Mouse (Mus musculus) limb, embryonic 13.5 days (tissue): ENCODE measurements around the gene Ciz1. TPM values are rescaled to one million over a fixed set of nuclear protein-coding genes. Genes with fewer than 3 reads are reported as not detected.

Experiments used
- ATAC-seq: fragments of 200-750 bp; cut with Nextera tagmentation; 2 replicates; pipeline ENCODE4 v1.8.0; 2017; ENCODE audit warnings: low read depth, moderate number of reproducible peaks, moderate TSS enrichment; ENCODE audit not compliant: low FRiP score
- H3K27ac ChIP-seq: fragments of 300-500 bp; sonication (generic); 2 replicates; pipeline ENCODE4 v1.5.1; 2015; ENCODE audit warnings: inconsistent platforms, mild to moderate bottlenecking, moderate library complexity
- H3K27me3 ChIP-seq: fragments of 300-500 bp; sonication (generic); 2 replicates; pipeline ENCODE4 v1.6.1; 2015; ENCODE audit warnings: mild to moderate bottlenecking, inconsistent platforms
- H3K36me3 ChIP-seq: fragments of 300-500 bp; sonication (generic); 2 replicates; pipeline ENCODE4 v1.6.1; 2015; ENCODE audit warnings: inconsistent platforms, mild to moderate bottlenecking, moderate library complexity
- H3K4me1 ChIP-seq: fragments of 300-500 bp; sonication (generic); 2 replicates; pipeline ENCODE4 v1.6.1; 2015; ENCODE audit warnings: inconsistent platforms
- H3K4me2 ChIP-seq: fragments of 300-500 bp; sonication (generic); replicated peaks from 2 replicates; pipeline ENCODE4 v1.6.1; 2015; ENCODE audit warnings: inconsistent platforms, mild to moderate bottlenecking, moderate library complexity
- H3K4me3 ChIP-seq: fragments of 300-500 bp; sonication (generic); 2 replicates; pipeline ENCODE4 v1.5.1; 2015; ENCODE audit warnings: moderate library complexity, mild to moderate bottlenecking, inconsistent platforms
- H3K9ac ChIP-seq: fragments of 300-500 bp; sonication (generic); 2 replicates; pipeline ENCODE4 v1.6.1; 2015; ENCODE audit warnings: mild to moderate bottlenecking, inconsistent platforms
- H3K9me3 ChIP-seq: fragments of 300-500 bp; sonication (generic); 2 replicates; pipeline ENCODE4 v1.6.1; 2016; ENCODE audit warnings: inconsistent platforms
- WGBS: fragments of 180-500 bp; shearing (Covaris S2); methylation state at CpG from one replicate; pipeline ENCODE4 v1.1.7; 2015; 5-methylcytosine and 5-hydroxymethylcytosine counted together
- microRNA-seq: library from miRNA; unstranded; fragments of <30 nt; microRNA quantifications from one replicate; pipeline ENCODE4, GENCODE M21; 2016
- polyA plus RNA-seq: library from polyadenylated mRNA; unstranded; fragments of >200 nt; fragmentation: Nextera tagmentation; extraction: Ambion mirVana; gene quantifications from 2 replicates; pipeline ENCODE4 v1.2.1, GENCODE M21; 2015

Ciz1 gene
- polyA plus RNA-seq, 1 experiment from 2014 or later, result 54.9 TPM

DNA sequence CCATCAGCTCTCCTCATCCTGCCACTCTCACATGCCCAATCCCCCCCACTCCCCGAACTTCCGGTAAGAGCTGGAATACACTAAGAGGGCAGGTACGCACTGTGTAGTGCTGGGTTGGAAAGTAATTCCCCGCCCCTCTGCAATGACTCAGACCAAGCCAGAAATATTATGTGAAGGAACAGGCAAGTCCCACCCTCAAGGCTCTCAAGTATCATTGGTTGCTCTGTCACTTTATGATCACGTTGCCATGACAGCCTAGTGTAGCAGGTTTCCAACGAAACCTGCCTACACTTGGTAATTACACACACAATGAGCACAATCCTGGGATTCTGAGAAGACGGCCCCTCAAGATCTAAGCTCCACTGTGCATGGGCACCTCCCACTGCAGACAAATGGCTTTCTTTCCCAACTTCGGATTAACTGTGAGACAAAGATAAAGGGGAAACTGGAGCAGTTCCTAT, 76.2 kb downstream of the Ciz1 start:
- Histone ChIP-seq H3K4me2 (peak overlapping the region; percentile 84), H3K27me3 (no peaks in the 10 kb centered on the region), H3K4me3 (no peak overlapping the region), H3K9ac (peak overlapping the region; percentile 43; the same call in 1 of the 2 replicates), H3K4me1 (peaks cover 65% of the 10 kb centered on the region), H3K27ac (peak overlapping the region; percentile 56), H3K36me3 (no peaks in the 10 kb centered on the region), H3K9me3 (no peaks in the 10 kb centered on the region)
- WGBS, result 29% methylated on average over 8 of the region's 8 CpGs
- ATAC-seq, result peak; percentile 45; the same call in 1 of the 2 replicates

DNA sequence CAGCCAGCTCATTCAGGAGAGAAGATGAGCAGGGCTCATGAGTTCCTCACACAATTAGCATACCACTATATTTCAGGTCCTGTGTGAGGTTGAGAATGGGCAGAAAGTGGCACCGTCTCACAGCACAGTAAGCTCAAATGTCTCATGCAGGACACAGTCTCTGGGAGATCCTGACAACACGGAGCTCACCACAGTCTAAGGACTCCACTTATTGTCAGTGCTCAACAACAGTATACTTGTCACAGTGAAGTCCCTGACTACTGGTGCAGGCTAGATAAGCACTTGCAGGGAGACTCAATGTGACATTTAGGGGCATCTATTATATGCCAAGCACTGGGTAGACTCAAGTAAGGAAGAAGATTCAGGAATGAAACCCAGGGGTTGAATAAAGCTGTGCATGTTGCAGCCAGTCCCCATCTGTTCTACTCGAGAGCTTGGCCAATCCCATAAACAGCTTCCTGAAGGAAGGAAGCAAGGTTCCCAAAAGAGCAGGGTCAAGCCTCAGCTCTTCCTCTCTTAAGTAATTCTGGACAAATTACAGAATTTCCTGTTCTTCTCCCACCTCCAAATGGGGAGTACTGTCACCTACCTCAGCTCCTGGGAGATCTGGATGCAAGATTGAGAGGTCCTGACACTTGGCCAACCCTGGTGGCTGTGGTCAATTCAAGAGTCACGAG, 77.2 kb downstream of the Ciz1 start:
- WGBS, result 71% methylated on average over 4 of the region's 4 CpGs
- H3K27me3 ChIP-seq, result no peaks in the 10 kb centered on the region

More for the DNA sequence above, 77.2 kb downstream of the Ciz1 start:
- Histone ChIP-seq H3K4me2 (peak overlapping the region; percentile 84), H3K9ac (no peak overlapping the region), H3K9me3 (no peaks in the 10 kb centered on the region), H3K36me3 (no peaks in the 10 kb centered on the region; the same call in 1 of the 2 replicates), H3K4me1 (peaks cover 56% of the 10 kb centered on the region), H3K27ac (no peak overlapping the region), H3K4me3 (0 out of 2 replicates have a peak overlapping the region, but pooled peaks have one; percentile 54)
- no peak for ATAC-seq

Small RNA genes within 50 kb of the gene (microRNA-seq; reads per million reads assigned to microRNA genes)
- gene Gm23363 (0.87 reads per million), gene Mir199b (1,662 reads per million, percentile 80 among the genes with 10 or more reads in this experiment)

Other genes starting within 250 kb of the Ciz1 start
- gene Prrc2b, start 201.2 kb upstream of the Ciz1 start, polyA plus RNA-seq, result 49.0 and 52.7 TPM in 2 replicates
- 27.3 and 28.0 TPM in 2 replicates for gene Pomt1, start 115.7 kb upstream of the Ciz1 start, polyA plus RNA-seq
- gene Uck1, start 92.2 kb upstream of the Ciz1 start, polyA plus RNA-seq, result 69.7 and 75.1 TPM in 2 replicates
- gene Golga2, start 64.9 kb upstream of the Ciz1 start, polyA plus RNA-seq, result 27.1 and 28.2 TPM in 2 replicates
- gene Swi5, start 64.3 kb upstream of the Ciz1 start, polyA plus RNA-seq, result 451 and 463 TPM in 2 replicates
- gene Dnm1, start 1.0 kb downstream of the Ciz1 start, polyA plus RNA-seq, result 32.4 and 32.5 TPM in 2 replicates
- 45.8 and 48.7 TPM in 2 replicates for gene 1110008P14Rik, start 29.6 kb downstream of the Ciz1 start, polyA plus RNA-seq
- gene Lcn2, start 35.9 kb downstream of the Ciz1 start, polyA plus RNA-seq, result 0.27 and 0.36 TPM in 2 replicates
- 29.8 and 30.1 TPM in 2 replicates for gene Ptges2, start 43.6 kb downstream of the Ciz1 start, polyA plus RNA-seq
- gene Naif1, start 98.1 kb downstream of the Ciz1 start, polyA plus RNA-seq, result 5.7 and 5.9 TPM in 2 replicates
- 22.8 and 22.9 TPM in 2 replicates for gene Slc25a25, start 99.1 kb downstream of the Ciz1 start, polyA plus RNA-seq
- 10.4 and 10.9 TPM in 2 replicates for gene Fam102a, start 183.0 kb downstream of the Ciz1 start, polyA plus RNA-seq
- gene Dpm2, start 218.5 kb downstream of the Ciz1 start, polyA plus RNA-seq, result 111 and 118 TPM in 2 replicates
- 1.8 and 2.5 TPM in 2 replicates for gene Pip5kl1, start 222.5 kb downstream of the Ciz1 start, polyA plus RNA-seq
- gene 9430097D07Rik, start 223.4 kb downstream of the Ciz1 start, polyA plus RNA-seq, result 0.19 and 0.23 TPM in 2 replicates
- gene St6galnac4, start 234.8 kb downstream of the Ciz1 start, polyA plus RNA-seq, result 37.2 and 39.5 TPM in 2 replicates
- 29.5 and 29.7 TPM in 2 replicates for gene St6galnac6, start 247.4 kb downstream of the Ciz1 start, polyA plus RNA-seq